Mouse (Mus musculus) kidney, postnatal 36 days (tissue): ENCODE data around the gene Clmn.
"Not testable (repeated sequence)": the region's sequence is repeated elsewhere in the genome, so short reads cannot be mapped to it uniquely, and the experiment has no call there.

Source experiments
- DNase-seq, 2 experiments: peaks; one replicate each; pipeline ENCODE4 v3.0.0; 2021 to 2022; ENCODE audit warnings: mixed read lengths in 2 of 2

Clmn gene

GRCm38 (mm10) chr12:104751331-104751813, 113.5 kb downstream of the Clmn start:
- DNase-seq: peak in 1 of 2 experiments; percentile 30

DNA sequence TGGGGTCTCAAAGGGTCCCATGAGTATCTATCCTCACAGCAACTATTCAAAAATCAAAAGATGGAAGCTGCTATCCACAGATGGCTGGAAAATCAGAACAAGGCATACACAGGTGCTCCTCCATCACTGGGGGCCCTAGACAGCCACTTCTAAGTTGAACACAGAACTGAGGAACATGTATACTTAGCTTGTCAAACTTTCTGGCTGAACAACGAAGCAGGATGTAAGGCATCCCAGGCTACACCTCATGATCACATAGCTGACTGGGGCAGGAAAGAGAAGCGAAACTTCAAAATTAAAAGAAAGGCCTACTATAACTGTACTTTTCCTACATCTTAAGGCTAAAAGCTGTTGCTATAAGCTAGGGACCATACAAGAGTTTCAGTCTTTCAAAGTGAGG, 115.9 kb downstream of the Clmn start:
- no peak for DNase-seq

DNA sequence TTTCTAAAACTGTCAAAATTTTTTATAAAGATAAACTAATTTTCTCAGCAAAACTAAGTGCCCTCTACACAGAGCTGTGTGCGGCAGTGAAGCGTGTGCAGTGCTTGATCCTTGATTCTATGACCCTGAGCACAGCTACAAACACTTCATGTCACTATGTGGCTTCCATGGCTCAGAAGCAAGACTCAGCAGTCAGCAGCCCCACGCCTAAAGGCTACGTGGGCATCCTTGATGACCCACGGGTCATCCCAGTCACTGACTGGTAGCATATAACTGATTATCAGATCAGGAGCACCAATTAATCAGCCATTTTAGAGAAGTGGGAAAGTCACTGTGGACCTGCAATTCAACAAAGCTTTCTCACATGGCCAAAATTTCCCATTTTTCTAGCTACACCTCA, 117.6 kb downstream of the Clmn start:
- no peak for DNase-seq

DNA sequence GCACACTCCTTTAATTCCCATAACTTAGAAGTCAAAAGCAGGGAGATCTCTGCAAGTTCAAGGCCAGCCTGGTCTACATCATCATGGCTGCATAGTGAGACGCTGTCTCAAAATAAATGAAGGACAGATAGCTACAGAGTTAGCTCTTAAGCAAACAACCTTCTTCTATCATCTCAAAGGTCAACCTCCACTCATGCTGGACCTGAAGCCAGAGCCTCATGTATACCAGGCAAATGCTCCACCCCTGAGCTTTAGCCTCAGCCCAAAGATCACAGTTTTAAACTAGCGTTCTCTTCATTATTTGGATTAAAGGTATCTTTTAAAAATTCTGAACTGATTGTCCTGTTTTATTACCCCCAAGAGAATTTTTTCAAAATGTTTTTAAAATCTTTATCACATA, 118.3 kb downstream of the Clmn start:
- peak; percentile 20 to 43 for DNase-seq

DNA sequence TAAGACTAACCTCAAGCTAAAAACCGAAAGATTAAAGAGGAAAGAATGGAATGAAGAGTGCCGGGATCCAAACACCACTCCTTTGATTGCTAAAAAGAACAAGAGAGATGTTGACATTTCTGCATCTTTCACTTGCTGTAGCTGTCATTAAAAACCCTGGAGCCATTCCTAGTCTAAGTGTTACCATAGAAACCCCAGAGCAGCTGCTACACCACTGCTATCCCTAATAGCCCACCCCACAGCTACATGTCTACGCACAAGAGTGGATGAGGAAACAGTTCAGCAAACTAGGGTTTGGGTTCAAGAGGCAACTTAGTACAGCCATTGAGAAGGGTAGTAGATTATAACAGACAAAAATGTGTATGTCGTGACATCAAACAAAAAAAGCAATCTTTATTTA, 121.2 kb downstream of the Clmn start:
- no peak for DNase-seq

DNA sequence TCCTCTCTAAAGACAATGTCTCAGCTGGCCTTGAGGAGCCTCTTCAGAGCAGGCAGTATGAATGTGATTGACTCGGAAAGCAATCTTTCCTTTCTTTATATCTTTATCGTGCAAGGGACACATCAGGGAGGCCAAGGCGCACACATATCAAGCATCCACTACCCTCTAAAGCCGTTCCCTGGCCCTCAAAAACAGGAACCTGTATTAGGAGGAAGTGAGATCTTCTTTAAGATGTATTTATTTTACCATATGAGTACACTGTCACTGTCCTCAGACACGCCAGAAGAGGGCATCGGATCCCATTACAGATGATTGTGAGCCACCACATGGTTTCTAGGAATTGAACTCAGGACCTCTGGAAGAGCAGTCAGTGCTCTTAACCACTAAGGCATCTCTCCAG, 122.6 kb downstream of the Clmn start:
- peak in 1 of 2 experiments; percentile 14 for DNase-seq

GRCm38 (mm10) chr12:104740841-104741787, 123.8 kb downstream of the Clmn start:
- no peak for DNase-seq

DNA sequence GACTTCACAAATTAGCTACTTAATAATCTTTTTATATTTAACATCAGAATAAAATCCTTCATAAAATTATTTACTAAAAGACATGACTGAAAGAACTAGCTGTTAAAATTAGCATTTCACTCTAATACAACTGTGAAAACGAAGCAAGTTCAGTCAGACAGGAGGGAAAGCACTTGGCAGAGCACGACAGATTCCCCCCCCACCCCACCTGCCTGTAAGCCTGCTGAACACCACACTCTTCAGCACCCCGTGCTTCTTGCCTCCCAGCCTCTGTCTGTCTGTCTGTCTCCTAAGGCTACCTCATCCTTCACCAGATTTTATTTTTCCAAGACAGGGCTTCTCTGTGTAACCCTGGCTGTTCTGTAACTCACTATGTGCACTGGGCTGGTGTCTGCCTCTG, 125.9 kb downstream of the Clmn start:
- peak in 1 of 2 experiments; percentile 43 for DNase-seq

DNA sequence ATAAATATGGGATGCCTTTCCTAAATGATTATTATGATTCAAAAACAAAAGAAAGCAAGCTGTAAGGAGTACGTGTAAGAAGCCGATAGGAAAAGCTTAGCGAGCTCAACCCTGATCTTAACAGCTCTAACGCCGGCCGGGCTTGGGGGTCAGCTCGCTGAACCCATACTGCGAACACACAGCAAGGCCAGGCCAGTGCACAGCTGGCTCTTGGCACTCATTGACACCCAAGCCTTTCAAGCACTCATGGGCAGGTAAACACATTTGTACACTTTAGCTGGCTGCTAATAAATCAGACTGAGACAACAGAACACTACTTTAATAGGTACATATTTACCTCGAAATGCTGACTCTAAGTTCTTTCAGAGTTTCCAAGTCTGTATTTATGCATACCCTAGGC, 126.4 kb downstream of the Clmn start:
- DNase-seq: peak; percentile 48 to 52

- no peak for DNase-seq
Observed at GRCm38 (mm10) chr12:104737666-104738065, 127.2 kb downstream of the Clmn start.

DNA sequence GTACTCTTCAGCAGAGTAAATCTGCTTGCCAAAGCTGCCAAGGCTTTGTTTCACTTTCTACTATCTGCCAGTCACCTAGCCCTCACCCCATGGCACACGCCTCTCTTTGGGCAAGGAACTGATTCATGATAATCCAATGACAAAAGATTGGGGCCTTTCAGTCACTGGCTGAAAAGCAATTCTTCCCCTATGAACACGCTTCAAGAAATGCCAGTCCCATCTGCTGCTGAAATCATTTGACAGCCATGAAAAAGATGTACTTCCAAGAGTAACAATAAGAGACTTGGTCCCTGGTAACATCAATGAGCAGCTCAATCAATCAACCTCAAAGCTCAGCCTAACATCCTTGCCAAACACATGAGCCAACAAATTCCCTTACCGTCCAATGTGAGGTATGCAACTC, 128.9 kb downstream of the Clmn start:
- DNase-seq: no peak

GRCm38 (mm10) chr12:104733165-104733564, 131.7 kb downstream of the Clmn start:
- DNase-seq: no peak

DNA sequence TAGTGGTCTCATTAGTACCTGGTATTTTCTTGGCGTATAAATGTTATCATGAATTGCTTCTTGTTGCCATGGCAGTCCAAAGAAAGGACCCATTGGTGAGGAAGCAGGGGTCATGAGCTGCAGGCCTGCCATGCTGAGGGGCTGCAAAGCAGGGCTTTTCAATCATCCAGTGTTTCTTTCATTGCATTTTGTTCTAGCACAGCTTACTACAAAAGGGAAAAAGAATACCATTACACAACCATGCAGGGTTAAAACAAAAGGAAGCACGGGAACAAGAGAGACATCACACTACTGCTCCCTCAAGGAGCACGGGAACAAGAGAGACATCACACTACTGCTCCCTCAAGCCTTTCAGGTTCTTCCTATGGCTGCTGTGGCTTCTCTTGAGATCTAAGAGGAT, 133.1 kb downstream of the Clmn start:
- DNase-seq: no peak

DNA sequence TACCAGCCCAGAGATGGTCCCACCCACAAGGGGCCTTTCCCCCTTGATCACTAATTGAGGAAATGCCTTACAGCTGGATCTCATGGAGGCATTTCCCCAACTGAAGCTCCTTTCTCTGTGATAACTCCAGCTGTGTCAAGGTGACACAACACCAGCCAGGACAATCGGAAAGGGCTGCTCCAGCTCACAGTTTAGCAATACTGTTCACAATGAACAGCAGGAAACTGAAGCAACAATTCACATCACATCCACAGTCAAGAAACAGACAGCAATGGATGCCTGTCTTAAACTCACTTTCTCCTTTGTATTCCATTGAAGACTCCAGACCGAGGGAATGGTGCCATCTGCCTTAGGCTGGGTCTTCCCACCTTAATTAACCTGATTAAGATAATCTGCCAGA, 138.4 kb downstream of the Clmn start:
- not testable (repeated sequence) for DNase-seq

GRCm38 (mm10) chr12:104722056-104722455, 142.8 kb downstream of the Clmn start:
- no peak for DNase-seq

- no peak for DNase-seq
Observed at GRCm38 (mm10) chr12:104721011-104721410, 143.9 kb downstream of the Clmn start.

GRCm38 (mm10) chr12:104718956-104719355, 145.9 kb downstream of the Clmn start:
- DNase-seq: no peak

- no peak for DNase-seq
Observed at GRCm38 (mm10) chr12:104716409-104716808, 148.5 kb downstream of the Clmn start.

DNA sequence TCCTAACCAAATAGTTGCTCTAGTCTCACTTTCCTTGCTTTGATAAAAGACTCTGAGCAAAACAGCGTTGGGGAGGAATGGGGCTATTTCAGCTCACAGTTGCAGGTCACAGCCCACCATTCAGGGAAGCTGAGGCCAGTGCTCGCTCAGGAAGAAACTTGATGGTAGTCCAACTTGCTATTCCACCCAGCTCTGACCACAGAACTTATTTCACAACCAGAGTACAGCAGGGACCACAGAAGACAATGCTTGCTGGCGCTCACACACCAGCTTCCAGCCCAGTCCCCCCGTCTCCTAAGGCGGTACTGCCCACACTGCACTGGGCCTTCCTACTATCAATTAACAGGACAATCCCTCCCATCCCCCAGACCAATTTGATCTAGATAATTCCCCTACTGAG, 149.4 kb downstream of the Clmn start:
- no peak for DNase-seq
